Mouse (Mus musculus) left cerebral cortex, adult 2 months (tissue): Measurements from ENCODE around the gene Gpr34. TPM values are rescaled to one million over a fixed set of nuclear protein-coding genes. Genes with fewer than 3 reads are reported as not detected.

ENCODE experiments used
- DNase-seq, 2 experiments: peaks; one replicate each; pipeline ENCODE4 v3.0.0; 2021 to 2022; ENCODE audit warnings: low spot score in 2 of 2, mixed read lengths in 1 of 2; ENCODE audit errors: extremely low spot score in 1 of 2
- H3K27ac ChIP-seq: fragments of 200-600 bp; 2 replicates; pipeline ENCODE4 v1.8.1; 2022
- H3K4me3 ChIP-seq: fragments of 200-600 bp; 2 replicates; pipeline ENCODE4 v1.8.1; 2022
- CTCF ChIP-seq: fragments of 200-600 bp; IDR thresholded peaks from 2 replicates; pipeline ENCODE4 v1.8.1; 2022; ENCODE audit warnings: antibody characterized with exemption, mild to moderate bottlenecking, moderate library complexity
- intact Hi-C: fragments of 180-260 bp; cut with DNase I; formaldehyde crosslinking; loops from one replicate; pipeline ENCODE4 v1.15.1; 2025
- total RNA-seq, 2 experiments: library from RNA; stranded (reverse); gene quantifications; 2 replicates each; pipeline ENCODE4 v1.2.3; 2021

The Gpr34 gene
- total RNA-seq, 2 experiments from 2014 or later = 7.6 to 10.5 TPM

- intact Hi-C loops = no loop called here
- DNase-seq = no peak
- Histone ChIP-seq H3K27ac (no peak overlapping the region), H3K4me3 (no peak overlapping the region)
- no peak for TF ChIP-seq CTCF
These were observed 7.0 kb downstream of the Gpr34 start for GRCm38 (mm10) chrX:13638894-13639293.

GRCm38 (mm10) chrX:13651889-13652288 lies 20.0 kb downstream of the Gpr34 start:
- intact Hi-C loops = no loop called here
- TF ChIP-seq CTCF = no peak
- H3K27ac ChIP-seq = no peak overlapping the region
- no peak overlapping the region for H3K4me3 ChIP-seq
- DNase-seq = no peak

GRCm38 (mm10) chrX:13652291-13652690 lies 20.4 kb downstream of the Gpr34 start:
- Histone ChIP-seq H3K4me3 (no peak overlapping the region), H3K27ac (no peak overlapping the region)
- DNase-seq = no peak
- no peak for TF ChIP-seq CTCF
- intact Hi-C loops = no loop called here

- no peak for DNase-seq
- intact Hi-C loops = loop anchor here (5.0 kb wide), 6 partner anchors 103 to 978 kb away; partner anchors contain the start of genes Ddx3x and Nyx
- Histone ChIP-seq H3K4me3 (no peak overlapping the region), H3K27ac (peak overlapping the region; percentile 57)
- no peak; the same call in none of the 2 replicates for TF ChIP-seq CTCF
These were observed 23.1 kb downstream of the Gpr34 start for GRCm38 (mm10) chrX:13655005-13655421.

- Histone ChIP-seq H3K4me3 (no peak overlapping the region), H3K27ac (peak overlapping the region; percentile 57)
- intact Hi-C loops = loop anchor here (2.0 to 5.0 kb wide), 7 partner anchors 104 to 979 kb away; partner anchors contain the start of genes Ddx3x and Nyx
- no peak for TF ChIP-seq CTCF
- no peak for DNase-seq
These were observed 24.0 kb downstream of the Gpr34 start for GRCm38 (mm10) chrX:13655906-13656305.

GRCm38 (mm10) chrX:13656721-13657120 lies 24.8 kb downstream of the Gpr34 start:
- intact Hi-C loops = loop anchor here (2.0 to 5.0 kb wide), 7 partner anchors 104 to 979 kb away; partner anchors contain the start of genes Ddx3x and Nyx
- peak; percentile 24 to 46 for DNase-seq
- peak; percentile 79 for TF ChIP-seq CTCF
- no peak overlapping the region for H3K4me3 ChIP-seq
- H3K27ac ChIP-seq = peak overlapping the region; percentile 57; the same call in 1 of the 2 replicates

- intact Hi-C loops = loop anchor here (1.0 to 5.0 kb wide), 7 partner anchors 33 to 981 kb away; partner anchors contain the start of genes Ddx3x and Nyx
- no peak for DNase-seq
- no peak overlapping the region for H3K4me3 ChIP-seq
- no peak for TF ChIP-seq CTCF
- no peak overlapping the region for H3K27ac ChIP-seq
These were observed 26.8 kb downstream of the Gpr34 start for GRCm38 (mm10) chrX:13658616-13659140.

GRCm38 (mm10) chrX:13659201-13659890 lies 27.5 kb downstream of the Gpr34 start:
- H3K4me3 ChIP-seq = no peak overlapping the region
- no peak for TF ChIP-seq CTCF
- no peak overlapping the region for H3K27ac ChIP-seq
- no peak for DNase-seq
- intact Hi-C loops = loop anchor here (1.0 to 5.0 kb wide), 7 partner anchors 32 to 982 kb away; partner anchors contain the start of genes Ddx3x and Nyx

GRCm38 (mm10) chrX:13661063-13661462 lies 29.2 kb downstream of the Gpr34 start, which contains the start of gene Gpr82:
TSS of gene Gpr82 (plus strand) at chrX:13661363.
- TF ChIP-seq CTCF = no peak
- Histone ChIP-seq H3K4me3 (no peak within 1 kb of the TSS), H3K27ac (no peak within 1 kb of the TSS)
- intact Hi-C loops = no loop called here
- DNase-seq = no peak

- Histone ChIP-seq H3K4me3 (no peak overlapping the region), H3K27ac (no peak overlapping the region)
- TF ChIP-seq CTCF = no peak
- intact Hi-C loops = no loop called here
- no peak for DNase-seq
These were observed 37.0 kb downstream of the Gpr34 start for GRCm38 (mm10) chrX:13668867-13669266.

GRCm38 (mm10) chrX:13670342-13670741 lies 38.5 kb downstream of the Gpr34 start:
- Histone ChIP-seq H3K4me3 (no peak overlapping the region), H3K27ac (no peak overlapping the region)
- intact Hi-C loops = no loop called here
- no peak for DNase-seq
- no peak for TF ChIP-seq CTCF

- H3K27ac ChIP-seq = no peak overlapping the region
- H3K4me3 ChIP-seq = no peak overlapping the region
- intact Hi-C loops = no loop called here
- DNase-seq = no peak
- TF ChIP-seq CTCF = no peak
These were observed 41.1 kb downstream of the Gpr34 start for GRCm38 (mm10) chrX:13673001-13673400.
